Mouse (Mus musculus): ENCODE results near the gene Dnah6.

- no peak for TF ChIP-seq EP300 (IDR thresholded peaks at IDR 0.05; ENCODE audit: low read depth)
- TF ChIP-seq CTCF (IDR thresholded peaks at IDR 0.05; ENCODE audit: low read depth): no peak
These were observed 38.7 kb upstream of the Dnah6 start for GRCm38 (mm10) chr6:73260110-73260509.

All from liver, embryonic 14.5 days (tissue).